Mouse (Mus musculus) hindbrain, postnatal 0 days (tissue): ENCODE measurements at regions not wholly inside any gene's neighbourhood (a gene's known extent, or its start where the extent isn't known, plus 50 kb on each side); places are given as distances from the start of the nearest gene placed in this dataset.

Source experiments
- ATAC-seq: fragments of 200-750 bp; cut with Nextera tagmentation; 2 replicates; pipeline ENCODE4 v1.8.0; 2017; ENCODE audit warnings: mild to moderate bottlenecking, moderate TSS enrichment, moderate library complexity
- DNase-seq: peaks from one replicate; pipeline ENCODE4 v3.0.0-alpha.2; 2015; ENCODE audit warnings: low spot score
- H3K27ac ChIP-seq: fragments of 300-500 bp; sonication (generic); 2 replicates; pipeline ENCODE4 v1.5.1; 2014; ENCODE audit warnings: mild to moderate bottlenecking
- H3K27me3 ChIP-seq: fragments of 300-500 bp; sonication (generic); 2 replicates; pipeline ENCODE4 v1.6.1; 2014; ENCODE audit warnings: low read length, mixed read lengths; ENCODE audit not compliant: insufficient read depth
- H3K36me3 ChIP-seq: fragments of 300-500 bp; sonication (generic); 2 replicates; pipeline ENCODE4 v1.6.1; 2014; ENCODE audit warnings: low read length, mixed read lengths; ENCODE audit not compliant: insufficient read depth
- H3K4me1 ChIP-seq: fragments of 300-500 bp; sonication (generic); 2 replicates; pipeline ENCODE4 v1.6.1; 2014; ENCODE audit warnings: antibody characterized with exemption, low read length, mixed read lengths; ENCODE audit not compliant: insufficient read depth
- H3K4me2 ChIP-seq: fragments of 300-500 bp; sonication (generic); 2 replicates; pipeline ENCODE4 v1.6.1; 2014; ENCODE audit warnings: low read depth, mild to moderate bottlenecking, low read length, moderate library complexity, mixed read lengths
- H3K4me3 ChIP-seq: fragments of 300-500 bp; sonication (generic); 2 replicates; pipeline ENCODE4 v1.5.1; 2014; ENCODE audit warnings: low read length
- H3K9ac ChIP-seq: fragments of 300-500 bp; sonication (generic); replicated peaks from 2 replicates; pipeline ENCODE4 v1.6.1; 2014; ENCODE audit warnings: mild to moderate bottlenecking, low read length, moderate library complexity, mixed read lengths
- H3K9me3 ChIP-seq: fragments of 300-500 bp; sonication (generic); 2 replicates; pipeline ENCODE4 v1.6.1; 2016; ENCODE audit warnings: low read length, mixed read lengths
- CTCF ChIP-seq: IDR thresholded peaks from 2 replicates; pipeline ENCODE4 v1.5.1; 2016; ENCODE audit warnings: antibody characterized with exemption, control low read depth, low read depth
- WGBS: fragments of 180-500 bp; shearing (Covaris S2); extraction: QIAGEN DNeasy Blood & Tissue Kit; methylation state at CpG from one replicate; pipeline ENCODE4 v1.1.7; 2014; 5-methylcytosine and 5-hydroxymethylcytosine counted together

- no peaks in the 10 kb centered on the region for H3K27me3 ChIP-seq
- DNase-seq (no peak), ATAC-seq (no peak)
- H3K9ac ChIP-seq = no peak overlapping the region
- no peak for TF ChIP-seq CTCF
- no peak overlapping the region for H3K4me2 ChIP-seq
- no peak overlapping the region for H3K4me3 ChIP-seq
- no peaks in the 10 kb centered on the region for H3K36me3 ChIP-seq
- H3K4me1 ChIP-seq = no peaks in the 10 kb centered on the region
- H3K27ac ChIP-seq = no peak overlapping the region
- no peaks in the 10 kb centered on the region for H3K9me3 ChIP-seq
These were observed 180.2 kb upstream of the Syt10 start for GRCm38 (mm10) chr15:90021746-90022312.

DNA sequence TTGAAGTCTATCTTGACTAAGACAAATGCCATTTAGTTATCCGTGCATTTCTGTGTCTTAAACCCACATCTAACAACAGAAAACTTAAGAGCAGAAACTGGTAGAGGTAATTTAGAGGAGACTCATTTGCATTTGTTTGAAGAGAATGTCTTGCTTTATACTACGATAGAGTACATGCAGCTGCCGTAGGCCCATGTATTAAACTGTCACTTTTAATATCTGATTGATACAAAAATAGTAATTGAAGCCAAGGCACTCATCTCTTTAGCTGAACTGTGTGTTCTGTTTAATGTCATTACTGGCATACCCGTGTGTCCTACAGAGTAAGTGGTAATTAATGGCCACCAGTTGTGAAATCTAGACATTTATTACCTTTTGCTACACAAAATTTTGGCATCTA, 181.5 kb upstream of the Syt10 start:
- no peaks in the 10 kb centered on the region for H3K27me3 ChIP-seq
- no peak overlapping the region for H3K4me2 ChIP-seq
- no peak for TF ChIP-seq CTCF
- no peak overlapping the region for H3K27ac ChIP-seq
- WGBS = 73% methylated on average over 4 of the region's 4 CpGs
- no peaks in the 10 kb centered on the region for H3K4me1 ChIP-seq
- ATAC-seq (no peak), DNase-seq (no peak)
- H3K36me3 ChIP-seq = no peaks in the 10 kb centered on the region
- no peak overlapping the region for H3K4me3 ChIP-seq
- H3K9me3 ChIP-seq = no peaks in the 10 kb centered on the region
- H3K9ac ChIP-seq = no peak overlapping the region

GRCm38 (mm10) chr15:90034356-90034755, 189.8 kb upstream of the Alg10b start:
- H3K4me3 ChIP-seq = no peak overlapping the region
- no peak overlapping the region for H3K27ac ChIP-seq
- H3K4me1 ChIP-seq = no peaks in the 10 kb centered on the region
- no peak overlapping the region for H3K9ac ChIP-seq
- no peak for TF ChIP-seq CTCF
- H3K36me3 ChIP-seq = no peaks in the 10 kb centered on the region
- DNase-seq (no peak), ATAC-seq (no peak)
- 82% methylated on average over 2 of the region's 2 CpGs for WGBS
- H3K4me2 ChIP-seq = no peak overlapping the region
- H3K9me3 ChIP-seq = no peaks in the 10 kb centered on the region
- no peaks in the 10 kb centered on the region for H3K27me3 ChIP-seq

DNA sequence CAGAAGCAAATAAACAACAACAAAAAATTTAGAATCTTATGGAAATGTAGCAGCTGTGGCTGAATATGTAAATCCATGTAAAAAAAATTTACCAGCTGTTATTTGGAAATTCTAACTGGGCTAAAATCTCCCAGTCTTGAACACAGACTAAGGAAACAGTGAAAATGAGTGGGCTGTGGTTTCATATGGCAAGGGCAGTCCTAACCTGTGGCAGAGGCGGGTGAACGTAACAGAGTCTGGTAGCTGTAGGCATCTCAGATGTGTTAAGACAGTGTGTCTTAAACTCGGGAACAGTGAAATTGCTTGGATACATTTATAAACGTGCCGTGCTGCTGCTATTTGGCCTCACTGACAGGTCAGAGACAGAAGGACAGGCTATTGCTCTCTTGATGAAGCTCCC, 178.4 kb upstream of the Alg10b start:
- peaks cover 2% of the 10 kb centered on the region; the same call in 1 of the 2 replicates for H3K4me1 ChIP-seq
- no peaks in the 10 kb centered on the region for H3K9me3 ChIP-seq
- no peaks in the 10 kb centered on the region for H3K36me3 ChIP-seq
- no peak for TF ChIP-seq CTCF
- no peak overlapping the region for H3K4me2 ChIP-seq
- H3K27ac ChIP-seq = no peak overlapping the region
- DNase-seq (no peak), ATAC-seq (no peak)
- H3K27me3 ChIP-seq = no peaks in the 10 kb centered on the region
- no peak overlapping the region for H3K4me3 ChIP-seq
- WGBS = 75% methylated on average over 5 of the region's 5 CpGs
- H3K9ac ChIP-seq = no peak overlapping the region

GRCm38 (mm10) chr15:90062021-90062420, 162.1 kb upstream of the Alg10b start:
- no peak overlapping the region for H3K27ac ChIP-seq
- no peaks in the 10 kb centered on the region for H3K27me3 ChIP-seq
- 78% methylated on average over 7 of the region's 7 CpGs for WGBS
- no peak overlapping the region for H3K9ac ChIP-seq
- no peak for TF ChIP-seq CTCF
- no peak for DNase-seq
- H3K4me3 ChIP-seq = no peak overlapping the region
- H3K4me1 ChIP-seq = no peaks in the 10 kb centered on the region
- no peak for ATAC-seq
- no peak overlapping the region for H3K4me2 ChIP-seq
- H3K9me3 ChIP-seq = no peaks in the 10 kb centered on the region
- H3K36me3 ChIP-seq = no peaks in the 10 kb centered on the region

DNA sequence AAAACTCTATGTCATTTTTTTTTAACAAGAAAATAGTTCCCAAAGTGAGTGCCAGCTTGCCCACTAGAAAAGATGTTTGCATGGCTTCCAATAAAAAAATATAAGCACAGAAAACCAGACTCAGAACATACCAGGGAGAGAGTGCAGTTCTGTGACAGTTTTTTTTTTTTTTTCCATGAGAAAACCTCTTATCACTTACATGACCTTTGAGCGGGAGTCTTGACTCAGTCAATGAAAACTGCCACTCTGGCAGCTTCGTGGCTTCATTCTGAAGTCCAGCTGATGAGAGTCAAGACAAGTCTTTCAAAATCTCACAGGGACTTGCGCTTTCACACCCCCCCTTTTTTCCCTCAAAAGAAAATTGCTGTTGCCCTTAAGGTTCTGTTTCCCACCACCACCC, 158.3 kb upstream of the Alg10b start:
- Histone ChIP-seq H3K9ac (no peak overlapping the region), H3K4me1 (no peaks in the 10 kb centered on the region), H3K27me3 (no peaks in the 10 kb centered on the region), H3K4me3 (no peak overlapping the region), H3K9me3 (no peaks in the 10 kb centered on the region), H3K4me2 (no peak overlapping the region), H3K36me3 (no peaks in the 10 kb centered on the region), H3K27ac (no peak overlapping the region)
- ATAC-seq (no peak), DNase-seq (no peak)
- TF ChIP-seq CTCF = no peak
- WGBS = 67% methylated on average over 3 of the region's 3 CpGs

DNA sequence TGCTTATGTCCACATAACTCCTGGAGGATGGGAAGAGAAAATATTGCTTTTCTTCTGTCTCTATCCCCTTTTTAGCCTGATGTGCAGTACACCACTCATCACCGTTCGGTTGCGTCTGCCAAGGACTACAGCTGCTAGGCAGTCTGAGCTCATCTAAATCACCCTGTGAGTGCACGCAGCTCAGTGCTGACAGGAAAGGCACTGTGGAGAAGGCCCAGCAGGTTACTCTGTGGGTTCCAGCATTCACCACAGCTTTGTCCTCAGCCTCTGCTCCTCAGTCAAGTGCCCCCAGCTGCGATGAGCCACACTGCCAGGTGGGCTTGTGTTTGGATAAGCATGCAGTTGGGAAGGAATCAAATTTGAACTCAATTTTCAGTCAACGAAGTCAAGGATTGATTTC, 152.0 kb upstream of the Alg10b start:
- 31% methylated on average over 6 of the region's 6 CpGs for WGBS
- Histone ChIP-seq H3K4me3 (no peak overlapping the region), H3K4me1 (no peaks in the 10 kb centered on the region), H3K9me3 (no peaks in the 10 kb centered on the region), H3K4me2 (no peak overlapping the region), H3K9ac (no peak overlapping the region), H3K27me3 (no peaks in the 10 kb centered on the region), H3K27ac (peak overlapping the region; percentile 2; the same call in 1 of the 2 replicates), H3K36me3 (no peaks in the 10 kb centered on the region)
- ATAC-seq (peak; percentile 56; the same call in 1 of the 2 replicates), DNase-seq (peak; percentile 56)
- no peak for TF ChIP-seq CTCF
